Mouse (Mus musculus) layer of hippocampus, adult 8-10 months (tissue): ENCODE measurements around the gene Slx4ip. TPM values are rescaled to one million over a fixed set of nuclear protein-coding genes. Genes with fewer than 3 reads are reported as not detected.

Source experiments
- DNase-seq, 2 experiments: peaks; one replicate each; pipeline ENCODE4 v3.0.0; 2022; ENCODE audit warnings: low spot score in 2 of 2
- total RNA-seq, 4 experiments: library from RNA; stranded (reverse); gene quantifications; 2 replicates each; pipeline ENCODE4 v1.2.4; 2022

The Slx4ip gene
- total RNA-seq, 4 experiments from 2014 or later = 5.4 to 9.5 (median 7.5) TPM

- DNase-seq = no peak
Observed at GRCm38 (mm10) chr2:136947500-136947899, 56.5 kb downstream of the Slx4ip start.

GRCm38 (mm10) chr2:136947937-136948336, 56.9 kb downstream of the Slx4ip start:
- DNase-seq = no peak

GRCm38 (mm10) chr2:136952238-136952637, 61.2 kb downstream of the Slx4ip start:
- DNase-seq = no peak

DNA sequence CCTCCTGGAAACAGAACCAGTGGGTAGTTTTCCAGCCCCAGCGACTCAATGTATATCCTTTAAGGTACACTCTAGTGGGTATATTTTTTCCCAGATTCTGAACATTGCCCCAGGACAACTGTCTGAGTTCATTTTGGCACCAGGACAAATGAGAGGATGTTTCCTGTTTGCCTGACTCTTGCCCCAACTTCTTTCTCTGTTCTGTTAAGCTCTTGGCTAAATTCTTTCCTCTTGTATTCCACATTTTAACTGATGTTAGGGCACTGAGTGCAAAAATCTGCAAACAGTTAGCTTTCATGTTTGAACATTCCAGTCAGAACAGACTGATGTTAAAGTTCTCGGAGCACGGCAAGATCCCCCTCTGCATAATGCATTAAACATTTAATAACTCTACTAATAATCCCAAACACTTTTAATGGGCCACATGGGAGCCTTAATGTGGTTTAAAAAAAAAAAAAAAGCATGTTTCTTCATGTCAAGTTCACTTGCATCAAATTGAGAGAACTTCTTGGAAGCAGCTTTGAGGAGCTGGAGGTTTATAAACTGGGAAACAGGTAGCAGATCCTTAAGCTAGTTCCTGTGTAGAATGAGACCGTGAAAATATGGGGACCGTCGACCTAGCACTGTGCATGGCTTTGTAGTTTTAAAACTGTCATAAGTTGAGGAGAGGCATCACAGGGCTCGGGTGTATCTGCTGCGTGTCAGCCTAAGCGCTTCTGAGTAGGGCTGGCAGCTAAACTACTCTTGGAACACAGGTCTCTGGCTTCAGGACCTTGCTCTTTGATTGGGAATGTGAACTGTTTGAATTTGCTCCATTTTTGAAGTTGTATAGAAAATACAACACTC, 64.9 kb downstream of the Slx4ip start:
- no peak for DNase-seq

DNA sequence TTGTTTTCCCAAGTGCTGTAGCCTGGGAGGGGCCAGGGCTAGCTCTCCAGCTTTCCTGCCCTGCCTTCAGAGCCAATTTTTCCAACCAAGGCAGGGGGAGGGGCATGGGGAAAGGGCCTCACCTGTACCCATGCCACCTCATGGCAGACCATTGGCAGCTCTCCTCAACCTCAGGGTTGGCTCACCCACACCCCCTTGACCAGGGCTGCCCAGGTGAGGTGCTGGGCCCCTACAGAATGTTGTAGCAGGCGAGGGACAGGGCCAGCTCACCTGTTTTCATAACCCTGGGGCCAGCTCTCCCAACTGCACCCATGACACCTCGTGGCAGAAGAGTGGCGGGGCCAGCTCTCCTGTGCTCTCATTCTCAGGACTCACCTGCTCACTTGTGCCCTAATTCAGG, 67.7 kb downstream of the Slx4ip start:
- no peak for DNase-seq

DNA sequence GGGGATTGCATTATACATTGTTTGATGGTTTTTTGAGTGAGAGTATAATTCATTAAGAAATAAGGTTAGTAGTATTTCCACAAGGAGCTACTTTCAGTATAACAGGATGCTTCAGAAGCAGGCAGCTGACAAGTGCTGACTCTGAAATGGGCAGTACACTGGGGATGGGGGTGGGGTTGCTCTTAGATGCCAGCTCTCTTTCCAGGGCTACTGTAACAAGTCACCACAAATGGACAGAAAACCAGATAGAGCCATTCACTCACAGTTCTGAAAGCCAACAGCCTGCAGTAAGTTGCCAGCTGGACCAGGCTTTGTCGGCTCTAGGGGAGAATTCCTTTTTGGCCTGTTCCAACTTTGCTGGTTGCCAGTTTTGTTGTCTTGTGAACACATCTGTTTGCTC, 84.8 kb downstream of the Slx4ip start:
- DNase-seq = no peak

DNA sequence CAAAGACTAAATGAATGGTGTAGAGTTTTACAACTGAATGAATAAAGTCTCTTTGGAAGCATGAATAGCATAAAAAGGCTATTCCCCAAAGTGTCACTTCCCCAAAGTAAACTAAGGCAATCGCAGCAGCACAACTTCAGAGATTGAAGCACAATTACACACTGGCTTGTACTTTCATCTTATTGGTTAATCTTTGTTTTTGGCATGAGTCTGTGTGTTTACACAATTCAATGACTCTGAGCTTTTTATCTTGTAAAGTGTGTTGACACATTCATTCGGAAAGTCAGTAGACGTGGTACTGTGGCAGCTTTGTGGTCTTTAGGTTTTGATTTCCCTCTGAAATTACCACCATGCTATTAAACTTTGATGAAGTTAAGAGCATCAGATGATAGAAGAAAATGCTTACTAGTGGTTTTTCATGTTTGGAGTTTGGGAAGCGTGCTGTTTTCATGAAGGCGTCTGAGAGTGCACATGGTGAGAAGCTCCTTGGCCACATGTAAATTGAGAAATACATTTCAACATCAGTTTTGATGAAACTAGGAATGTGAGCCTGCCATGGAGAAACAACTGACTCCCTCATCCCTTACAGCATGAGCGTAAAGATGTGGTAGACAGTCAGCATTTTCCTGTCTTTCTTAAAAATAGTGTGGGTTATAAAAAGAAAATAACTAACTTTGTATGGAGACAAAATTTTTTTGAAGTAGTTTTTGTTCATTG, 88.2 kb downstream of the Slx4ip start:
- DNase-seq = no peak

GRCm38 (mm10) chr2:136981062-136981879, 90.3 kb downstream of the Slx4ip start:
- no peak for DNase-seq

DNA sequence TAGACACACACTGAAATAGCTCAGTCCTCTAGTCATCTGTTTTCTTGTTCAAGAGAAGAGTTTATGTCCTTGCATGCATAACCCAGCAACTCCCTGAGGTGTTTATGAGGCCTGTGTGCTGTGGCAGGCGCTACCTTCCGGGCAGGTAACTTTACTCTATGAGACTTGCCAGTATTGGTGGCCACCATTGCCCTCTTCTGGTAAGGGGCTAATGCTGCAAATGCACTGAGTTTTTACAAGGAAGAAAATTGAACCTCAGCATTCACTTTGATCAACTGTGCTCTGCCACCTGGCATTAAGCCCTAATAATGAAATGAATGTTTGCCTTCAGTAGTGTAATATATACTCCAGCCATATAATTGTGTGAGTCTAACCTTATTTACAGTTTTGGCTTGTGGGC, 92.9 kb downstream of the Slx4ip start:
- no peak for DNase-seq

DNA sequence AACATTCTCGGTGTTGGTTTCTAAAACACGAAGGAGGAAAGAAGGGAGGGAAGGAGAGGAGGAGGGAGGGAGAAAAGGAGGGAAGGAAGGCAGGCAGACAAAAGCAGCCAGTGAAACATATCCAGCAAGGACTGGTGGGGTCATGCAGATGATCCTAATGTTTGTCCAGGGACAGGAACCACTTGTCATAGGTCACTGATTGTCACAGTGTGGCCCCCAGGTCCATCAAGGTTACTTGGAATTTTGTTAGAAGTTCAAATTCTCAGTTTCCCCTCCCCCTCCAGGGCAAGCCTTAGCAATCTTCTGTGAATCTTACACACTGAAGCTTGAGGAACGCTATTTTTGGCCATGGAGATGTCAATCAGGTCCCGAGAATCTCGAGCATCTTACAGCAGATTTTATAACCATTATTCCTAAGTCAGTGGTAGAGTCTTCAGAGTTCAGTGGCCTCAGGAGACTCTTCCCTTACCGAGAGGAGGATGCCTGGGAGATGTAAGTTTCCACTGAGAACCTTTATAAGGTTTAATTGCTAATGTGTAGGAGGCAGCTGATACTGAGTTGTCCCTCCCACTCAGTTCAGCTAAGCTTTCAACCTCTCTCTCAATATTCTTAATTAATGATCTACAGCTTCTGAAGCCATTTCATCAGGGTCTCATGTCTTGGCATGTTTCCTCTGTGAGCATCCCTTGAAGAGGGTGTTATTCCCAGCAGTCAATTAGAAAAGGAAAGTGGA, 95.1 kb downstream of the Slx4ip start:
- no peak for DNase-seq

- no peak for DNase-seq
Observed at GRCm38 (mm10) chr2:136993116-136993515, 102.1 kb downstream of the Slx4ip start.

DNA sequence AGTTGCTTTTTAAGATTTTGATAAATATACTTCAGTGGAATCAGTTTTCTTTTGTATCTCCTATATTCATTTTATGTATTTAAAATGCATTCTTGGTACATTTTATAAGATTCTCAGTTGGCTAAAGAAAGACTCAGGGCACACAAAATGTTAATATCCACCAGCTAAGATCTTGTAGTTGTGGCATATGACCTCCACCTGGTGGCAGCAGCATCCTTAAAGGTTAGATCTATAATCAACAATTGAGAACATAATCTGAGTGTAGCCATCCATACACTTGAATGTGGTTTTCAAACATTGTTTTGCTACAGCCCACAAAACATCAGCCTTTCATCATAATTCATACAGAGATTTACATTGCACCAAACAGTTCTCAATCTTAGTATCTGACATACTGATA, 106.1 kb downstream of the Slx4ip start:
- no peak for DNase-seq

- DNase-seq = no peak
Observed at GRCm38 (mm10) chr2:137002031-137002430, 111.0 kb downstream of the Slx4ip start.

- DNase-seq = no peak
Observed at GRCm38 (mm10) chr2:137006656-137007055, 115.6 kb downstream of the Slx4ip start.

- DNase-seq = no peak
Observed at GRCm38 (mm10) chr2:137011980-137012379, 121.0 kb downstream of the Slx4ip start.

DNA sequence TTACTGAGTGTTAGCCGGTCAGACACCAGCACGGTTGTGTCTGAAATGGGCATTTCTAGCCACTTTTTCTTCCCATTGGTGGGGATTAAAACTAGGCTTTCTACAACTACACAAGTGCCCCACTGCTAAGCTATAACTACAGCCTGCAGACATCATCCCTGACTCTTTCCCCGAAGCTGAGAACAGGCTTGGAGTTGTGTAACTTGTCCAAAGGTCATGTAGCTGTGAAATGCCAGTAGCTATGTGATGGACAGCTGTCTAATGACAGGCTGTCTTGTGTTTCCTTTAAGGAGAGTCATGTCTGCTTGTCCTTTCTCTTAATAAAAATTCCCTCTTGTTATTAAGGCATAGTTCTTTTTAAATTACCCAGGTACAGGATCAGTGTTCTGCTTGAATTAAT, 122.1 kb downstream of the Slx4ip start:
- DNase-seq = no peak

DNA sequence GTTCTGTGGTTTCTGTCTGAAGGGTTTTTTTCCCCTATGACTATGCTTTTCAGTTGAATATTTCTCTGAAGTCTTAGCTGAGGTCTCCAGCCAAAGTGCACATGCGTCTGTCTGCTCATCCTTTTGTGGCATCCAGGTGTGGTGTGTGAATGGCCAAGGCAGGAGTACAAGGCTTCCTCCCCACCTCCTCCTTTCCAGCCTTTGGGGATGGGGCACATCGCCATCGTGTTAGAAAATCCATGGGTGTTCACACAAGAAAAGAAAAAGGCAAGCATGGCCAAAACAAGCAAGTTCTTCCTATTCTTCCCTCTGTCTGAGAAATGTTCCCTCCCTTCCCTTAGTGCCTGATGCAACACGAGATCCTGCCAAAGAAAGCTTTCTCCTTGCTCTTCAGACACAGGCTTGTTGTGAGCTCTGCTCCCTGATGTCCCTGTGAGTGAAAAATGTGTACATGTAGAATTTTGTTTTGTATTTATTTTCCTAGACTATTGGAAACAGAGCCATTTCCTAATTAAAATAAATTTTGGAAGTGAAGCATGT, 122.9 kb downstream of the Slx4ip start:
- no peak for DNase-seq

- no peak for DNase-seq
Observed at GRCm38 (mm10) chr2:137014423-137014822, 123.4 kb downstream of the Slx4ip start.

DNA sequence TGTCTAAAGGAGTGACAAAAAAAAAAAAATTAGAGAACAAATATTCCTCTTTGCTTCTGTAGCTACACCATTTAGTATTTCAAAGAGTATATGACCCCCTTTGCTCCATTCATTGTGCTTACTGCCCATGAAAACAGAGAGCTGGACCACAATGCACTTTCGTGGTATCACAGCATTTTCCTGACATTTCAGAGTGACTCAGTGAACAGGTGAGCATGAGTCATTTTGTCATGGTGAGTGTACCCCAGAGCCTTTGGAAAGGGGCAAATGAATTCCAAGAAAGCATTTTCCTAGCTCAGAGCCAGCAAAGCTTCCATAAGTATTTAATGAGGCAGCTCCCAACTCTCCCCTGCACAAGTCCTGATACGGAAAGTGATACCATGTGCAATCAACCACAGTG, 153.1 kb downstream of the Slx4ip start:
- no peak for DNase-seq

DNA sequence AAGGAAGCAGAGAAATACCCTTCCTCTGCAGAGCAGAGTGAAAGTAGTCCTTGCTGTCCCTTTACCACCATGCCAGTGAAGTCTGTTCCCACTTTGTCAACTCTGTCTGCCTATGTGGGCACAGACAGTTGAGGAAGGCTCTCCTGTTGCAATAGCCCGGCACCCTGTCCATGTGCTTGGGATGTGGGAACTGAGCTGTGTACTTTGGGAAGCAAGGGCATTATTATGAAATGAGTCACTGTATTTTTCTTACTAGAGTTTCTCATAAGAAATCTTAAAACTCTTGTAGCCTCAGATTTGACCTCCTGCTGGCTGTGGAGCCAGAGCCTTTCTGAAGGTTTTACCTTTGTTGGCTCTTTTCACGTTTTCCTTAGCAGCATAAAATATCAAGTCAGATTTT, 158.3 kb downstream of the Slx4ip start:
- no peak for DNase-seq

DNA sequence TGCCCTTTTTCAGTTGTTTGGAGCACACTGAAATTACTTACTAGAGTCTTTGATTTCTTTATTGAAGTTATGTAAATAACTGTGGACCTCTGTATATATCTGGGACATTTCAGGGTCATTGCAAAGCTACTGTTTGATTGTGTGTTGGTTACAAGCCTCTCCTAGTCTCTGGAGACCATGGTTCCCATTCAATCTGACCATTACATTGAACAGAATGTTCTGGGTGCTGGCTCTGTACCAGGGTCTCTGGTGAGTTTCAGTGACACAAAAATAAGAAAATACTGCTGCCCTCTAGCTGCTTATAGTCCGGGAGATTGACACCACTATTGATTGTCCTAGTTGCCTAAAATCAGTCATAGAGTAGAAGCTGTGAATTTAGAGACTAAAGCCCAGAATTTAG, 158.9 kb downstream of the Slx4ip start:
- no peak for DNase-seq
